7 mouse cellular contexts compared by ENCODE assay signal in genomic region chr4:63118639-63119437, GRCm38 (mm10). TPM values are rescaled to one million over a fixed set of nuclear protein-coding genes. Genes with fewer than 3 reads are reported as not detected.
DNase-seq lines count a peak whose midpoint lies in the region; ATAC-seq and TF ChIP-seq lines count a peak whose summit lies in the region.

No protein-coding gene starts in this region.

- peak; percentile 99 for TF ChIP-seq CTCF in intestine, postnatal 0 days (IDR thresholded peaks at IDR 0.05; ENCODE audit: low read depth)

- DNase-seq in adrenal gland, postnatal 25 days: peak; percentile 84
- peak; percentile 84 for DNase-seq in embryonic facial prominence, embryonic 10.5 days (ENCODE audit: low spot score)
- peak; percentile 84 to 85 for DNase-seq in left cerebral cortex, postnatal 25 days (ENCODE audit: low spot score in 2 of 2)
- DNase-seq in midbrain, embryonic 11.5 days (ENCODE audit: low spot score, missing footprints): peak; percentile 96
- peak; percentile 64 for DNase-seq in skeletal muscle tissue, adult 2 months (ENCODE audit: low read depth, low spot score)

- no peaks in the 10 kb centered on the region for H3K4me1 ChIP-seq in embryonic facial prominence, embryonic 10.5 days
- H3K4me1 ChIP-seq in intestine, postnatal 0 days (replicated peaks; ENCODE audit: control insufficient read depth, insufficient read depth, low read length): no peaks in the 10 kb centered on the region
- no peaks in the 10 kb centered on the region for H3K4me1 ChIP-seq in midbrain, embryonic 11.5 days (ENCODE audit: control insufficient read depth, insufficient read depth, low read length)

- intact Hi-C loops in left cerebral cortex, postnatal 25 days (cut with DNase I): loop anchor here (1.0 to 10.0 kb wide), 7 partner anchors 153 to 554 kb away; no protein-coding TSS in a partner anchor

- no peak overlapping the region for H3K9ac ChIP-seq in intestine, postnatal 0 days (ENCODE audit: low read depth, low read length)
- no peak overlapping the region for H3K9ac ChIP-seq in midbrain, embryonic 11.5 days (ENCODE audit: low read length)

- H3K4me2 ChIP-seq in intestine, postnatal 0 days (replicated peaks; ENCODE audit: low read depth): no peak overlapping the region
- H3K4me2 ChIP-seq in midbrain, embryonic 11.5 days: no peak overlapping the region

- H3K4me3 ChIP-seq in embryonic facial prominence, embryonic 10.5 days: no peak overlapping the region
- H3K4me3 ChIP-seq in intestine, postnatal 0 days (ENCODE audit: low read depth, low read length): no peak overlapping the region
- no peak overlapping the region for H3K4me3 ChIP-seq in midbrain, embryonic 11.5 days (ENCODE audit: low read depth, low read length)

- H3K36me3 ChIP-seq in embryonic facial prominence, embryonic 10.5 days (replicated peaks): peaks cover 80% of the 10 kb centered on the region
- peaks cover 29% of the 10 kb centered on the region for H3K36me3 ChIP-seq in intestine, postnatal 0 days (ENCODE audit: control insufficient read depth, insufficient read depth)
- peaks cover 2% of the 10 kb centered on the region; the same call in 1 of the 2 replicates for H3K36me3 ChIP-seq in midbrain, embryonic 11.5 days (ENCODE audit: control insufficient read depth, insufficient read depth, low read length)

- peak; percentile 89 for ATAC-seq in granulocyte monocyte progenitor cell, adult 5-6 weeks (replicated peaks; ENCODE audit: poor library complexity, severe bottlenecking)
- peak; percentile 69 for ATAC-seq in intestine, postnatal 0 days
- ATAC-seq in midbrain, embryonic 11.5 days (ENCODE audit: low FRiP score): peak; percentile 87

- H3K27ac ChIP-seq in embryonic facial prominence, embryonic 10.5 days (replicated peaks): no peak overlapping the region
- no peak overlapping the region for H3K27ac ChIP-seq in intestine, postnatal 0 days (ENCODE audit: low read depth, low read length)
- no peak overlapping the region for H3K27ac ChIP-seq in midbrain, embryonic 11.5 days (ENCODE audit: low read depth, low read length)

- 86% methylated on average over 5 of the region's 5 CpGs for WGBS in embryonic facial prominence, embryonic 10.5 days
- WGBS in intestine, postnatal 0 days: 90% methylated on average over 5 of the region's 5 CpGs
- 84% methylated on average over 5 of the region's 5 CpGs for WGBS in midbrain, embryonic 11.5 days

- no peaks in the 10 kb centered on the region for H3K27me3 ChIP-seq in embryonic facial prominence, embryonic 10.5 days (replicated peaks; ENCODE audit: low read depth, poor library complexity, severe bottlenecking)
- no peaks in the 10 kb centered on the region for H3K27me3 ChIP-seq in intestine, postnatal 0 days (replicated peaks; ENCODE audit: control insufficient read depth, insufficient read depth, low read length)
- no peaks in the 10 kb centered on the region; the same call in 1 of the 2 replicates for H3K27me3 ChIP-seq in midbrain, embryonic 11.5 days (ENCODE audit: control insufficient read depth, insufficient read depth, low read length)

- H3K9me3 ChIP-seq in embryonic facial prominence, embryonic 10.5 days: no peaks in the 10 kb centered on the region
- 0 out of 2 replicates have a peak, but pooled peaks cover 5% of the 10 kb centered on the region for H3K9me3 ChIP-seq in intestine, postnatal 0 days (ENCODE audit: control insufficient read depth)
- no peaks in the 10 kb centered on the region for H3K9me3 ChIP-seq in midbrain, embryonic 11.5 days (ENCODE audit: control insufficient read depth, low read length)

RNA-seq across cellular contexts. Expression of gene Ambp, which starts 35.8 kb away (rescaled TPM):
- total RNA-seq in adrenal gland, postnatal 25 days (2021): 13.7 TPM in 1 of 2 replicates, not detected in the other
- polyA plus RNA-seq in embryonic facial prominence, embryonic 10.5 days (2016; fragmentation: Nextera tagmentation; extraction: Ambion mirVana): not detected in 2 replicates
- total RNA-seq in granulocyte monocyte progenitor cell, adult 5-6 weeks (2014; fragmentation: Nextera tagmentation): not detected in 2 replicates
- not detected in 2 replicates for total RNA-seq in granulocyte monocyte progenitor cell, adult 5-6 weeks (2017)
- 7.8 and 8.8 TPM in 2 replicates for polyA plus RNA-seq in intestine, postnatal 0 days (2015; fragmentation: Nextera tagmentation; extraction: Ambion mirVana)
- not detected for total RNA-seq in left cerebral cortex, postnatal 25 days (2021)
- polyA plus RNA-seq in midbrain, embryonic 11.5 days (2014; fragmentation: Nextera tagmentation; extraction: Ambion mirVana): not detected in 2 replicates

RNA-seq across cellular contexts. Expression of gene Kif12, which starts 53.1 kb away (rescaled TPM):
- not detected in 2 replicates for total RNA-seq in adrenal gland, postnatal 25 days (2021)
- not detected in 2 replicates for polyA plus RNA-seq in embryonic facial prominence, embryonic 10.5 days (2016; fragmentation: Nextera tagmentation; extraction: Ambion mirVana)
- not detected in 2 replicates for total RNA-seq in granulocyte monocyte progenitor cell, adult 5-6 weeks (2014; fragmentation: Nextera tagmentation)
- not detected in 2 replicates for total RNA-seq in granulocyte monocyte progenitor cell, adult 5-6 weeks (2017)
- 61.9 and 75.5 TPM in 2 replicates for polyA plus RNA-seq in intestine, postnatal 0 days (2015; fragmentation: Nextera tagmentation; extraction: Ambion mirVana)
- total RNA-seq in left cerebral cortex, postnatal 25 days (2021): not detected
- polyA plus RNA-seq in midbrain, embryonic 11.5 days (2014; fragmentation: Nextera tagmentation; extraction: Ambion mirVana): not detected in 2 replicates
